Mouse (Mus musculus): ENCODE data around the gene Ulk2.
"Not testable (repeated sequence)": the region's sequence is repeated elsewhere in the genome, so short reads cannot be mapped to it uniquely, and the experiment has no call there.

DNA sequence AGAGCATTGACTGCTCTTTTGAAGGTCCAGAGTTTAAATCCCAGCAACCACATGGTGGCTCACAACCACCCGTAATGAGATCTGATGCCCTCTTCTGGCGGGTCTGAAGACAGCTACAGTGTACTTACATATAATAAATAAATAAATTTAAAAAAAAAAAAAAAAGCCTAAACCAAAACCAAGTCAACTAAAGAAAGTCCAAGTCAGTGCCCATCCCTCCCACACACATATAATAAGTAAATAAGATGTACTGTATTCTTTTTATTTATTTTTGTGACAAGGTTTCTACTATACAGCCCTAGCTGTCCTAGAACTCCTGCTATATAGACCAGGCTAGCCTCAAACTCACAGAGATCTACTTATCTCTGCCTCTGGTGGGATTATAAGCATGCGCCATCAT, 14.2 kb downstream of the Ulk2 start:
- not testable (repeated sequence) for TF ChIP-seq CTCF (IDR thresholded peaks at IDR 0.05; ENCODE audit: control insufficient read depth, insufficient read depth, insufficient replicate concordance, low read depth, low read length); POLR2A (IDR thresholded peaks at IDR 0.05; ENCODE audit: control insufficient read depth, low read depth, low read length)

Data from testis, adult 2 months (tissue).